In genomic region chr1:37219593-37219992, GRCm38 (mm10) we compare ENCODE assay signal across 21 mouse cellular contexts. TPM values are rescaled to one million over a fixed set of nuclear protein-coding genes. Genes with fewer than 3 reads are reported as not detected.
DNase-seq lines count a peak whose midpoint lies in the region; ATAC-seq and TF ChIP-seq lines count a peak whose summit lies in the region.
"Had no signal": no experiment of that assay in that cellular context is flagged by ENCODE, and none has a peak within 500 bp of the region (broad histone marks: within the 10 kb centered on the region; RNA-seq: fewer than 3 reads in every experiment).

No protein-coding gene starts in this region.

- DNase-seq in midbrain, embryonic 10.5 days (ENCODE audit: low spot score): no peak
- DNase-seq in forebrain, postnatal 0 days: no peak
- DNase-seq in limb, embryonic 10.5 days (ENCODE audit: low spot score): no peak
- no peak for DNase-seq in urinary bladder, postnatal 14 days (ENCODE audit: low spot score)
- DNase-seq: adrenal gland, postnatal 25 days; cerebellum, adult 11 months; kidney, adult 8-10 months; kidney, postnatal 25 days; liver, embryonic 13.5 days; lung, postnatal 4 days had no signal

- H3K27ac ChIP-seq in hindbrain, embryonic 13.5 days: no peak overlapping the region; the same call in 1 of the 2 replicates
- no peak overlapping the region for H3K27ac ChIP-seq in hindbrain, embryonic 12.5 days
- peak overlapping the region; percentile 71 for H3K27ac ChIP-seq in midbrain, embryonic 13.5 days
- H3K27ac ChIP-seq in midbrain, embryonic 10.5 days (replicated peaks): no peak overlapping the region
- H3K27ac ChIP-seq in forebrain, postnatal 0 days (ENCODE audit: low read depth, low read length): peak overlapping the region; percentile 64
- H3K27ac ChIP-seq in neural tube, embryonic 13.5 days (replicated peaks): no peak overlapping the region
- H3K27ac ChIP-seq in limb, embryonic 10.5 days: no peak overlapping the region
- H3K27ac ChIP-seq: heart, embryonic 10.5 days; limb, embryonic 13.5 days; liver, embryonic 13.5 days; lung, embryonic 15.5 days; stomach, embryonic 15.5 days had no signal

- no peak overlapping the region for H3K9ac ChIP-seq in hindbrain, embryonic 13.5 days
- H3K9ac ChIP-seq in hindbrain, embryonic 12.5 days: no peak overlapping the region
- no peak overlapping the region for H3K9ac ChIP-seq in midbrain, embryonic 13.5 days (replicated peaks)
- H3K9ac ChIP-seq in forebrain, postnatal 0 days: no peak overlapping the region
- H3K9ac ChIP-seq in neural tube, embryonic 13.5 days: no peak overlapping the region
- H3K9ac ChIP-seq: limb, embryonic 13.5 days; liver, embryonic 13.5 days; lung, embryonic 15.5 days; stomach, embryonic 15.5 days had no signal

- no peaks in the 10 kb centered on the region for H3K9me3 ChIP-seq in hindbrain, embryonic 13.5 days
- no peaks in the 10 kb centered on the region for H3K9me3 ChIP-seq in hindbrain, embryonic 12.5 days (replicated peaks)
- no peaks in the 10 kb centered on the region for H3K9me3 ChIP-seq in midbrain, embryonic 13.5 days
- no peaks in the 10 kb centered on the region for H3K9me3 ChIP-seq in midbrain, embryonic 10.5 days (replicated peaks)
- no peaks in the 10 kb centered on the region for H3K9me3 ChIP-seq in forebrain, postnatal 0 days (ENCODE audit: low read length)
- H3K9me3 ChIP-seq in neural tube, embryonic 13.5 days: no peaks in the 10 kb centered on the region
- H3K9me3 ChIP-seq in limb, embryonic 10.5 days (replicated peaks): no peaks in the 10 kb centered on the region
- H3K9me3 ChIP-seq: G1E; heart, embryonic 10.5 days; limb, embryonic 13.5 days; liver, embryonic 13.5 days; lung, embryonic 15.5 days; stomach, embryonic 15.5 days had no signal

- H3K36me3 ChIP-seq in hindbrain, embryonic 13.5 days: no peaks in the 10 kb centered on the region
- H3K36me3 ChIP-seq in hindbrain, embryonic 12.5 days: no peaks in the 10 kb centered on the region
- H3K36me3 ChIP-seq in midbrain, embryonic 13.5 days: no peaks in the 10 kb centered on the region
- H3K36me3 ChIP-seq in midbrain, embryonic 10.5 days: no peaks in the 10 kb centered on the region
- no peaks in the 10 kb centered on the region for H3K36me3 ChIP-seq in forebrain, postnatal 0 days (ENCODE audit: insufficient read depth)
- no peaks in the 10 kb centered on the region for H3K36me3 ChIP-seq in neural tube, embryonic 13.5 days
- no peaks in the 10 kb centered on the region for H3K36me3 ChIP-seq in limb, embryonic 10.5 days
- H3K36me3 ChIP-seq: G1E; heart, embryonic 10.5 days; limb, embryonic 13.5 days; liver, embryonic 13.5 days; lung, embryonic 15.5 days; stomach, embryonic 15.5 days had no signal

- peaks cover 20% of the 10 kb centered on the region for H3K27me3 ChIP-seq in hindbrain, embryonic 13.5 days
- H3K27me3 ChIP-seq in hindbrain, embryonic 12.5 days: peaks cover 10% of the 10 kb centered on the region
- peaks cover 9% of the 10 kb centered on the region for H3K27me3 ChIP-seq in midbrain, embryonic 13.5 days
- no peaks in the 10 kb centered on the region for H3K27me3 ChIP-seq in midbrain, embryonic 10.5 days (ENCODE audit: low read depth, poor library complexity, severe bottlenecking)
- H3K27me3 ChIP-seq in forebrain, postnatal 0 days (ENCODE audit: insufficient read depth, low read length): peaks cover 6% of the 10 kb centered on the region; the same call in 1 of the 2 replicates
- H3K27me3 ChIP-seq in neural tube, embryonic 13.5 days: peaks cover 23% of the 10 kb centered on the region
- H3K27me3 ChIP-seq in limb, embryonic 10.5 days (ENCODE audit: low read depth, poor library complexity, severe bottlenecking): no peaks in the 10 kb centered on the region
- H3K27me3 ChIP-seq: limb, embryonic 13.5 days; lung, embryonic 15.5 days; stomach, embryonic 15.5 days had no signal

- TF ChIP-seq CTCF in forebrain, postnatal 0 days (IDR thresholded peaks at IDR 0.05; ENCODE audit: low read depth): no peak

- no peak overlapping the region for H3K4me3 ChIP-seq in hindbrain, embryonic 13.5 days
- no peak overlapping the region for H3K4me3 ChIP-seq in hindbrain, embryonic 12.5 days
- H3K4me3 ChIP-seq in midbrain, embryonic 13.5 days (replicated peaks): no peak overlapping the region
- H3K4me3 ChIP-seq in midbrain, embryonic 10.5 days: no peak overlapping the region
- no peak overlapping the region for H3K4me3 ChIP-seq in forebrain, postnatal 0 days (ENCODE audit: low read depth, low read length)
- no peak overlapping the region for H3K4me3 ChIP-seq in neural tube, embryonic 13.5 days
- H3K4me3 ChIP-seq in limb, embryonic 10.5 days: no peak overlapping the region
- H3K4me3 ChIP-seq: heart, embryonic 10.5 days; limb, embryonic 13.5 days; liver, embryonic 13.5 days; lung, embryonic 15.5 days; stomach, embryonic 15.5 days had no signal

- H3K4me1 ChIP-seq in hindbrain, embryonic 13.5 days (replicated peaks): peaks cover 22% of the 10 kb centered on the region
- peaks cover 19% of the 10 kb centered on the region for H3K4me1 ChIP-seq in hindbrain, embryonic 12.5 days
- peaks cover 31% of the 10 kb centered on the region for H3K4me1 ChIP-seq in midbrain, embryonic 13.5 days (replicated peaks)
- peaks cover 29% of the 10 kb centered on the region for H3K4me1 ChIP-seq in midbrain, embryonic 10.5 days
- peaks cover 16% of the 10 kb centered on the region for H3K4me1 ChIP-seq in forebrain, postnatal 0 days (ENCODE audit: insufficient read depth)
- peaks cover 23% of the 10 kb centered on the region for H3K4me1 ChIP-seq in neural tube, embryonic 13.5 days (replicated peaks)
- no peaks in the 10 kb centered on the region for H3K4me1 ChIP-seq in limb, embryonic 10.5 days
- H3K4me1 ChIP-seq: heart, embryonic 10.5 days; limb, embryonic 13.5 days; liver, embryonic 13.5 days; lung, embryonic 15.5 days; stomach, embryonic 15.5 days had no signal

- H3K4me2 ChIP-seq in hindbrain, embryonic 13.5 days: no peak overlapping the region
- no peak overlapping the region for H3K4me2 ChIP-seq in hindbrain, embryonic 12.5 days (replicated peaks)
- peak overlapping the region; percentile 31; the same call in 1 of the 2 replicates for H3K4me2 ChIP-seq in midbrain, embryonic 13.5 days (replicated peaks)
- peak overlapping the region; percentile 20; the same call in 1 of the 2 replicates for H3K4me2 ChIP-seq in forebrain, postnatal 0 days (ENCODE audit: low read depth)
- H3K4me2 ChIP-seq in neural tube, embryonic 13.5 days: no peak overlapping the region
- H3K4me2 ChIP-seq: limb, embryonic 13.5 days; liver, embryonic 13.5 days; lung, embryonic 15.5 days; stomach, embryonic 15.5 days had no signal

- WGBS in hindbrain, embryonic 13.5 days: 90% methylated on average over 5 of the region's 5 CpGs
- WGBS in hindbrain, embryonic 12.5 days: 86% methylated on average over 5 of the region's 5 CpGs
- WGBS in midbrain, embryonic 13.5 days: 82% methylated on average over 5 of the region's 5 CpGs
- WGBS in midbrain, embryonic 10.5 days: 85% methylated on average over 5 of the region's 5 CpGs
- 71% methylated on average over 5 of the region's 5 CpGs for WGBS in forebrain, postnatal 0 days
- WGBS in neural tube, embryonic 13.5 days: 82% methylated on average over 5 of the region's 5 CpGs
- WGBS in limb, embryonic 10.5 days: 91% methylated on average over 5 of the region's 5 CpGs

- ATAC-seq in hindbrain, embryonic 13.5 days (ENCODE audit: low FRiP score): 0 out of 2 replicates have a peak, but pooled peaks have one; percentile 9
- ATAC-seq in hindbrain, embryonic 12.5 days (ENCODE audit: low FRiP score): no peak
- peak; percentile 31 for ATAC-seq in midbrain, embryonic 13.5 days
- ATAC-seq in forebrain, postnatal 0 days: 0 out of 2 replicates have a peak, but pooled peaks have one; percentile 6
- ATAC-seq in neural tube, embryonic 13.5 days (ENCODE audit: low read depth): peak; percentile 17; the same call in 1 of the 2 replicates
- ATAC-seq: activated CD4-positive, CD25-positive, alpha-beta regulatory T cell, adult 4 months had no signal

RNA-seq across cellular contexts. Expression of gene Cnga3, which starts 5.4 kb away (rescaled TPM):
- 0.13 TPM in 1 of 2 replicates, not detected in the other for polyA plus RNA-seq in hindbrain, embryonic 13.5 days (2015; fragmentation: Nextera tagmentation; extraction: Ambion mirVana)
- polyA plus RNA-seq in hindbrain, embryonic 12.5 days (2016; fragmentation: Nextera tagmentation; extraction: Ambion mirVana): 0.15 TPM in 1 of 2 replicates, not detected in the other
- 0.15 and 0.16 TPM in 2 replicates for polyA plus RNA-seq in midbrain, embryonic 13.5 days (2015; fragmentation: Nextera tagmentation; extraction: Ambion mirVana)
- not detected in 2 replicates for polyA plus RNA-seq in midbrain, embryonic 10.5 days (2016; fragmentation: Nextera tagmentation; extraction: Ambion mirVana)
- 0.15 and 1.8 TPM in 2 replicates for total RNA-seq in forebrain, postnatal 0 days (2014; rRNA removed)
- 0.18 and 0.52 TPM in 2 replicates for polyA plus RNA-seq in forebrain, postnatal 0 days (2015; fragmentation: Nextera tagmentation; extraction: Ambion mirVana)
- polyA plus RNA-seq in neural tube, embryonic 13.5 days (2015; fragmentation: Nextera tagmentation; extraction: Ambion mirVana): not detected in 2 replicates
- not detected in 2 replicates for polyA plus RNA-seq in limb, embryonic 10.5 days (2016; fragmentation: Nextera tagmentation; extraction: Ambion mirVana)
- total RNA-seq: neutrophil, adult 5-6 weeks had no signal
- polyA plus RNA-seq: activated CD4-positive, CD25-positive, alpha-beta regulatory T cell, adult 4 months; G1E; limb, embryonic 13.5 days; liver, embryonic 13.5 days; lung, embryonic 15.5 days had no signal

Comparison
In these comparisons a context has a peak if more than half of its experiments do, and no peak if none do; other contexts are left out.
1. H3K27ac ChIP-seq: peak in midbrain, embryonic 13.5 days (single experiment) and forebrain, postnatal 0 days (single experiment); none in hindbrain, embryonic 13.5 days (single experiment), hindbrain, embryonic 12.5 days (single experiment), midbrain, embryonic 10.5 days (single experiment), neural tube, embryonic 13.5 days (single experiment) and limb, embryonic 10.5 days (single experiment).
2. H3K4me2 ChIP-seq: peak in midbrain, embryonic 13.5 days (single experiment) and forebrain, postnatal 0 days (single experiment); none in hindbrain, embryonic 13.5 days (single experiment), hindbrain, embryonic 12.5 days (single experiment) and neural tube, embryonic 13.5 days (single experiment).